Mouse (Mus musculus) cerebellum, adult 2 months (tissue): ENCODE measurements at regions not wholly inside any gene's neighbourhood (a gene's known extent, or its start where the extent isn't known, plus 50 kb on each side); places are given as distances from the start of the nearest gene placed in this dataset.

Source experiments
- CTCF ChIP-seq: fragments of 200-500 bp; IDR thresholded peaks from 2 replicates; pipeline ENCODE4 v1.5.1; 2011; ENCODE audit warnings: low read depth, mild to moderate bottlenecking, control low read depth, low read length, moderate library complexity, borderline replicate concordance; ENCODE audit not compliant: insufficient read depth
- POLR2A ChIP-seq: fragments of 200-500 bp; IDR thresholded peaks from 2 replicates; pipeline ENCODE4 v1.6.1; 2011; ENCODE audit warnings: low read length, control low read depth, borderline replicate concordance; ENCODE audit not compliant: insufficient read depth

DNA sequence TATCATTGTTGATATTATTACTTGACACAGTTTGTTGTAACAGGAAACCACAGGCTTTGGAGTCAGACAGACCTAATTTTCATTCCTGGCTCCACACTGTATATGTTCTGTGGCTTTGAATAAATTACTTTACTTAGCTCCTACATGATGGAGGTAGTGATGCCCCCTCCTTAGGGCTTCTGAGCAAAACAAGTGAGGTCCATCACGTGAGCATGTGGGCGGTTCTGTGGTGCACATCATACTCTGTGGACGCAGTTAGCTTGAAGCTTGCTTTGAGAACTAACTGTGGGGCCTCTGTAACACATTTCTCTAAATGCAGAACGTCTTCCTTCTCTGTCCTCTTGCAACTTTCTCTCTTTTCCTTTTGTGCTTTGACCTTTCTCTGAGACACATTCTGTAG lies 251.4 kb downstream of the Ccdc91 start:
- TF ChIP-seq POLR2A (no peak), CTCF (no peak)
